Mouse (Mus musculus) forebrain, embryonic 15.5 days (tissue): ENCODE results near the gene 4930564D02Rik. TPM values are rescaled to one million over a fixed set of nuclear protein-coding genes. Genes with fewer than 3 reads are reported as not detected.

Experiments used
- ATAC-seq: fragments of 200-750 bp; cut with Nextera tagmentation; replicated peaks from 2 replicates; pipeline ENCODE4 v1.8.0; 2017; ENCODE audit warnings: mild to moderate bottlenecking, moderate TSS enrichment, moderate library complexity
- H3K27ac ChIP-seq: fragments of 300-500 bp; sonication (generic); replicated peaks from 2 replicates; pipeline ENCODE4 v1.5.1; 2015; ENCODE audit warnings: mild to moderate bottlenecking, inconsistent platforms
- H3K27me3 ChIP-seq: fragments of 300-500 bp; sonication (generic); 2 replicates; pipeline ENCODE4 v1.6.1; 2015; ENCODE audit warnings: inconsistent platforms
- H3K36me3 ChIP-seq: fragments of 300-500 bp; sonication (generic); 2 replicates; pipeline ENCODE4 v1.6.1; 2015; ENCODE audit warnings: mild to moderate bottlenecking, inconsistent platforms
- H3K4me1 ChIP-seq: fragments of 300-500 bp; sonication (generic); 2 replicates; pipeline ENCODE4 v1.6.1; 2015; ENCODE audit warnings: inconsistent platforms
- H3K4me2 ChIP-seq: fragments of 300-500 bp; sonication (generic); replicated peaks from 2 replicates; pipeline ENCODE4 v1.6.1; 2015; ENCODE audit warnings: mild to moderate bottlenecking, inconsistent platforms
- H3K4me3 ChIP-seq: fragments of 300-500 bp; sonication (generic); 2 replicates; pipeline ENCODE4 v1.5.1; 2015; ENCODE audit warnings: mild to moderate bottlenecking, inconsistent platforms
- H3K9ac ChIP-seq: fragments of 300-500 bp; sonication (generic); replicated peaks from 2 replicates; pipeline ENCODE4 v1.6.1; 2015; ENCODE audit warnings: mild to moderate bottlenecking, inconsistent platforms
- H3K9me3 ChIP-seq: fragments of 300-500 bp; sonication (generic); 2 replicates; pipeline ENCODE4 v1.6.1; 2016; ENCODE audit warnings: inconsistent platforms
- WGBS: fragments of 180-500 bp; shearing (Covaris S2); methylation state at CpG from one replicate; pipeline ENCODE4 v1.1.7; 2015; ENCODE audit warnings: mixed read lengths; 5-methylcytosine and 5-hydroxymethylcytosine counted together
- polyA plus RNA-seq: library from polyadenylated mRNA; unstranded; fragments of >200 nt; fragmentation: Nextera tagmentation; extraction: Ambion mirVana; gene quantifications from 2 replicates; pipeline ENCODE4 v1.2.1, GENCODE M21; 2015

The 4930564D02Rik gene
- polyA plus RNA-seq, 1 experiment from 2014 or later, result not detected

- Histone ChIP-seq H3K9ac (no peak overlapping the region), H3K4me1 (0 out of 2 replicates have a peak, but pooled peaks cover 4% of the 10 kb centered on the region), H3K27ac (no peak overlapping the region), H3K4me3 (no peak overlapping the region), H3K9me3 (no peaks in the 10 kb centered on the region), H3K36me3 (no peaks in the 10 kb centered on the region), H3K27me3 (no peaks in the 10 kb centered on the region), H3K4me2 (no peak overlapping the region)
- WGBS, result 68% methylated on average over 6 of the region's 6 CpGs
- ATAC-seq, result no peak
Measured at GRCm38 (mm10) chr3:105060992-105061391, 5.7 kb upstream of the 4930564D02Rik start.

GRCm38 (mm10) chr3:105061496-105061895 lies 5.1 kb upstream of the 4930564D02Rik start:
- Histone ChIP-seq H3K27ac (no peak overlapping the region), H3K4me3 (no peak overlapping the region), H3K9me3 (no peaks in the 10 kb centered on the region), H3K27me3 (no peaks in the 10 kb centered on the region), H3K36me3 (no peaks in the 10 kb centered on the region), H3K4me1 (0 out of 2 replicates have a peak, but pooled peaks cover 4% of the 10 kb centered on the region), H3K9ac (no peak overlapping the region), H3K4me2 (no peak overlapping the region)
- no peak for ATAC-seq
- 78% methylated on average over 3 of the region's 3 CpGs for WGBS

DNA sequence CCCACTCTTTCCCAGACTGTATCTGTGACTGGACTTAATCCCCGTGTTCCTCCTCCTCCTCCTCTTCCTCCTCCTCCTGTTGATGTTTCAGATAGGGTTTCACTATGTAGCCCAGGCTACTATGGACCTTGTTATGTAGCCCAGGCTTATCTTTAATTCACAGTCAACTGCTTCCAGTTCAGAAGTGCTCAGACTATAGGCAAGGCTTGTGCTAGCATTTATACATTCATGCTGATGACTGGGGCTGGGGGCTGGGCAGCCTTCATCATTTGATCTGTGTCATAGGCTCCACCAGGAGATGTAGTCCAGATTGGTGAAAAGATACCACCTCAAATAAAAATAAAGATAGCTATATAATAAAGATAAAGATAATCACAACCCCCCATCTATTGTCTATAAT lies 4.7 kb upstream of the 4930564D02Rik start:
- Histone ChIP-seq H3K4me1 (0 out of 2 replicates have a peak, but pooled peaks cover 4% of the 10 kb centered on the region), H3K9ac (no peak overlapping the region), H3K9me3 (no peaks in the 10 kb centered on the region), H3K4me2 (no peak overlapping the region), H3K27ac (no peak overlapping the region), H3K36me3 (no peaks in the 10 kb centered on the region), H3K27me3 (no peaks in the 10 kb centered on the region), H3K4me3 (no peak overlapping the region)
- no peak for ATAC-seq
- WGBS, result 41% methylated on average over 1 of the region's 1 CpGs

DNA sequence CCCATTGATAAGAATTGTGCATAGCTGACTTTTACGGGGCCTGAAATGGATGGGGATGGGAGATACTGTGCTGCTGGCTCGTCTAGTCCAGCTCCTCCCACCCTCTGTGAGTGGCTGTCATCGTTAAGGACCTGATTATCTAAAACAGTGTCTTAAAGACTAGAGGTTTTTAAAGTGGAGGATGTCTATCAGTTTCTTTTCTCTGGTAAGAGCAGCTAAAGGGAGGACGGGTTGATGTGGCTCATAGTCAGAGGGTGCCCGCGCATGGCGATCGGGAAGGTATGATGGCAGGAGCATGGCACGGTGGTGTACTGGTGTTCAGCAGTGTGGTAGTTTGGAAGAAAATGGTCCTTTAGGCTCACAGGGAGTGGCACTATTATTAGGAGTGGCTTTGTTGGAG lies 4.0 kb upstream of the 4930564D02Rik start:
- Histone ChIP-seq H3K27ac (no peak overlapping the region), H3K9me3 (no peaks in the 10 kb centered on the region), H3K4me1 (0 out of 2 replicates have a peak, but pooled peaks cover 4% of the 10 kb centered on the region), H3K9ac (no peak overlapping the region), H3K4me2 (no peak overlapping the region), H3K27me3 (no peaks in the 10 kb centered on the region), H3K36me3 (no peaks in the 10 kb centered on the region), H3K4me3 (no peak overlapping the region)
- ATAC-seq, result no peak
- WGBS, result 74% methylated on average over 9 of the region's 9 CpGs

DNA sequence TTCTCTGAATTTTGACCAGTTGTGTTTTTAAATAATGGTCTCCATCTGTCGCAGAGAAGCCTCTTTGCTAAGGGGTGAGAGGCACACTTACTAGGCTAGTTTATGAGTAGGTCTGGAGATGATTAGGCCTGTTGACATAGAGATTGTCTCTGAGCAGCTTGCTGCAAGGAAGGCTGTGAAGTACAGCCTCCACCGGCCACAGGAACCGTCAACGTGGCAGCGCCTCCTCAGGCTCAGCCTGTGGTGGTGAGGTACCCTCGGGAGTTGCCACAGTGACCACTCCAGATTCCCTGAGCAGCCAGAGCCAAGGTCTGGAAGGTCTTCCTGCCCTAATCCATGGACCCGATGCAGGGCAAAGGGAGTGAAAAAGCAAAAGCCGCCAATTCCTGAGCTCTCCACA lies 3.9 kb downstream of the 4930564D02Rik start:
- Histone ChIP-seq H3K4me3 (no peak overlapping the region), H3K9ac (no peak overlapping the region), H3K27ac (no peak overlapping the region), H3K36me3 (no peaks in the 10 kb centered on the region), H3K4me1 (no peaks in the 10 kb centered on the region), H3K4me2 (no peak overlapping the region), H3K27me3 (no peaks in the 10 kb centered on the region), H3K9me3 (no peaks in the 10 kb centered on the region)
- no peak for ATAC-seq
- 79% methylated on average over 8 of the region's 8 CpGs for WGBS

DNA sequence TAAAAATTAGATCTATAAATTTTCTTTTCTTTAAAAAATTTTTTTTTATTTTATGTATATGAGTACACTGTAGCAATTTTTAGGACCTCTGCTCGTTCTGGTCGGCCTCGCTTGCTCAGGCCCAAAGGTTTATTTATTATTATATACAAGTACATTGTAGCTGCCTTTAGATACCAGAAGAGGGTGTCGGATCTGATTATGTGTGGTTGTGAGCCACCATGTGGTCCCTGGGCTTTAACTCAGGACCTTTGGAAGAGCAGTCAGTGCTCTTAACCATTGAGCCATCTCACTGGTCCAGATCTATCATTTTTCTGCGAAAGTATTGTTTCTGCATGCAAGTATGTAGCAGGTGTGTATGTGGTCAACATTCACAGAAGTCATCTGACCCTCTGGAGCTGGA lies 4.6 kb downstream of the 4930564D02Rik start:
- Histone ChIP-seq H3K9me3 (no peaks in the 10 kb centered on the region), H3K27ac (no peak overlapping the region), H3K4me3 (no peak overlapping the region), H3K27me3 (no peaks in the 10 kb centered on the region), H3K4me1 (no peaks in the 10 kb centered on the region), H3K9ac (no peak overlapping the region), H3K36me3 (no peaks in the 10 kb centered on the region), H3K4me2 (no peak overlapping the region)
- ATAC-seq, result no peak
- WGBS, result 90% methylated on average over 5 of the region's 5 CpGs

DNA sequence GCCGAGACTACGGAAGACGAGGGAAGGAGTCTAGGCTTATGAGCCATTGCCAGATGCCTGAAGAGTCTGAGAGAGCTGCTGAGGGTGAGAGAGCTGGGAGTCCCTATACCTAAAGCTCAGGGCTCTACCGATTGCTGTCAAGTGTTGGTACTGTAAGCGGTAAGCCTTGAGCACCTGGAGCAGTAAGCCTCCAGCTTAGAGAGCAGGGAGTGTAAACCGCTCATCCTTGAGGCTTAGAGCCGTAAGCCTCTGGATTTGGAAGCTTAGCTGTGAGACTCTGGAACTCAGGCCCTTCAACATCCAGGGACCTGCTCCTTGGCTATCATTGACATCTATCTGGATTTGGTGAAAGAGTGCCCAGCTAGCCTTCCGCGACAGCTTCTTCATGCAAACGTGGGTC lies 5.9 kb downstream of the 4930564D02Rik start:
- H3K4me1 ChIP-seq, result no peaks in the 10 kb centered on the region
- WGBS, result 89% methylated on average over 10 of the region's 10 CpGs

DNA sequence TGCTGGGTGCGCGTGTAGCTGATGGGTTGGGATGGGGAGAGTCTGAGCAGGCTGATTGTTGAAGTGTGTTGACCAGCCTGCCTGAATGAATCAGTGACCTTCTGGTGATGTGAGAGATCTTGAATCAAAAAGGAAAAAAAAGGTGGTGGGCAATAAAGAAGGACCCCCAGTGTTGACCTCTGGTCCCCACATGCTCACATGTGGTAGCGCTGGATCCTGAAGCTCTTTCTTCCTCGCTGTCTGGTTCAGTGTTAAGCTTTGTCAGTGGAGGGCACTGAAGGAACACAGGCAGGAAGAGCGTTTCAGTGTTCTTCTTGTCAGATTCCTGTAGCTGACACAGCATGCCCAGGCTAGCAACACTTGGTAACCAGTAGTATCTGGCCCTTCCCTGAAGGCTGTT lies 9.2 kb downstream of the 4930564D02Rik start:
- ATAC-seq, result no peak
- Histone ChIP-seq H3K4me2 (no peak overlapping the region), H3K9me3 (no peaks in the 10 kb centered on the region), H3K27me3 (no peaks in the 10 kb centered on the region), H3K4me3 (no peak overlapping the region), H3K36me3 (no peaks in the 10 kb centered on the region), H3K27ac (no peak overlapping the region), H3K4me1 (no peaks in the 10 kb centered on the region), H3K9ac (no peak overlapping the region)
- 92% methylated on average over 5 of the region's 5 CpGs for WGBS

More for the DNA sequence above, 5.9 kb downstream of the 4930564D02Rik start:
- no peaks in the 10 kb centered on the region for H3K36me3 ChIP-seq
- no peak overlapping the region for H3K4me3 ChIP-seq
- H3K9me3 ChIP-seq, result no peaks in the 10 kb centered on the region
- H3K27me3 ChIP-seq, result no peaks in the 10 kb centered on the region
- no peak overlapping the region for H3K4me2 ChIP-seq
- H3K9ac ChIP-seq, result no peak overlapping the region
- no peak for ATAC-seq
- H3K27ac ChIP-seq, result no peak overlapping the region

DNA sequence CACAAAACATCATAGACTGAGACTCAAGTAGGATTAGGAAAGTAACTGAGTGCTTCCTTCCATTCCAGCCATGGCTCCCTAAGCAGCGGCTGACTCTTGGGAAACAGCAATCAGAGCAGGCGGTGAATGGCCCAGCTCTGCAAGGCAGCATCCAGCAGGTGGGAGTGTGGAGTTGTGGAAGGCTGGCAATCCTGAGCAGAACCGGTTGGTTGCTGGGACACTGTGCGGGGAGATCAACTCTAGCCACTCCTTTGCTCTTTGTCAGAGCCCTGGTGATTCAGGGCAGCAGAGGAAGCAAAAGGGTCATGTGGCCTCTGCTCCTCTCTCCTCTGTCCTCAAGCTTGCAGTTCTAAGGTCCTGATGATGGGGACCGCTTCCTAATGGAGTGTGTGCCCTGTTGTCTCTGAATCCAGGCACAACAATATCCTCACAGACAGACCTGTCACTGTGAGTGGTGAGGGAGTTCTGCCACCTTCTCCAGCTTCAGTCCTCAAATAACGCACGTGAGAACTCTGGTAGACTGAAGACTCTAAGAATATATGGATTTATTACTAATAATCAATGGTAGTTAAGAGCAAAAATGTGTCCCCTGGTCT lies 11.7 kb downstream of the 4930564D02Rik start:
- ATAC-seq, result peak; percentile 92
- WGBS, result 17% methylated on average over 7 of the region's 7 CpGs
- Histone ChIP-seq H3K9ac (no peak overlapping the region), H3K27me3 (no peaks in the 10 kb centered on the region), H3K9me3 (no peaks in the 10 kb centered on the region), H3K4me2 (no peak overlapping the region), H3K4me3 (no peak overlapping the region), H3K27ac (no peak overlapping the region), H3K36me3 (no peaks in the 10 kb centered on the region), H3K4me1 (no peaks in the 10 kb centered on the region)

- ATAC-seq, result no peak
- Histone ChIP-seq H3K4me2 (no peak overlapping the region), H3K27me3 (no peaks in the 10 kb centered on the region), H3K9ac (no peak overlapping the region), H3K36me3 (no peaks in the 10 kb centered on the region), H3K27ac (no peak overlapping the region), H3K4me1 (no peaks in the 10 kb centered on the region), H3K9me3 (no peaks in the 10 kb centered on the region), H3K4me3 (no peak overlapping the region)
- 80% methylated on average over 3 of the region's 3 CpGs for WGBS
Measured at GRCm38 (mm10) chr3:105087344-105087743, 20.7 kb downstream of the 4930564D02Rik start.

DNA sequence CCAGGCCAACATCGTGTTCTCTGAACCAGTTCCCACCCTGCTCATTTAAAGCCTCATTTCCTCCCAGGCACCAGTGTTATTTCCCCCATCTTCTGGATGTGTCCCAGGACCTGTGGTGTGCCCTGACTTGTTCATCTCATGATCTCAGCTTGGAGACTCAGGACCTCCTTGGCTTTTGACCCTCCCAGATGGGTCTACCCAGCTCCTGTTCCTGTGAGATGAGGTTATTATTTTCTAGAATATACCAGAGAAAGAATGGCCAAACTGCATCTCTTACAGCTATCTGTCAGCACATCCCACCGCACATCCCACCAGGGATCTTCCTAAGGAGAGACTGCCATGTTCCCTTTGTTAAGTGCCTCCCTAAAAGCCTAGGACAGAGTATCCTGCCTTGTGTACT lies 22.0 kb downstream of the 4930564D02Rik start:
- Histone ChIP-seq H3K4me1 (no peaks in the 10 kb centered on the region), H3K36me3 (no peaks in the 10 kb centered on the region), H3K9me3 (no peaks in the 10 kb centered on the region), H3K27me3 (no peaks in the 10 kb centered on the region), H3K9ac (no peak overlapping the region), H3K27ac (no peak overlapping the region), H3K4me3 (no peak overlapping the region), H3K4me2 (no peak overlapping the region)
- no peak for ATAC-seq
- 87% methylated on average over 2 of the region's 2 CpGs for WGBS

GRCm38 (mm10) chr3:105090147-105090546 lies 23.5 kb downstream of the 4930564D02Rik start:
- WGBS, result 93% methylated on average over 7 of the region's 7 CpGs
- no peak overlapping the region for H3K4me3 ChIP-seq

DNA sequence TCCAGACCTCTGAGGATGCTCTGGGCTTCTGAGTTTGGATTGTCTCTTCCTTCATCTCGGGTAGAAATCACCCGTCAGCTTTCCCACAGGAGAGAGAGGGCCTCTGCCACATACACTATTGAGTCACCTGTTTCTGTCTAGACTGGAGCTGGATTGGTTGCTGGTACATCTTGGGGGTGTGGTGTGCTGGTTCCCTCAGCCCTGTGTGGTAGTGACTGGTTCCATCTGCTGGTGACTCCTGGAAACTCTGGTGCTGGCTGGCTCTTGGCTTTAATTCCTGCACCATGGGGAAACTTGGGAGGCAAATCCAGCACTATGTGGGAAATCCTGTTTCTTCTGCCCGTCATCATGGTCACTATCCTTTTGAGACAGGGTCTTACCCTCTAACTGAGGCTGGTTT lies 24.3 kb downstream of the 4930564D02Rik start:
- no peaks in the 10 kb centered on the region for H3K27me3 ChIP-seq
- no peak overlapping the region for H3K9ac ChIP-seq
- no peak overlapping the region for H3K4me3 ChIP-seq
- no peak overlapping the region for H3K4me2 ChIP-seq
- no peaks in the 10 kb centered on the region for H3K9me3 ChIP-seq
- ATAC-seq, result peak; percentile 68; the same call in 1 of the 2 replicates
- no peaks in the 10 kb centered on the region for H3K4me1 ChIP-seq
- H3K36me3 ChIP-seq, result no peaks in the 10 kb centered on the region
- 30% methylated on average over 3 of the region's 3 CpGs for WGBS
- no peak overlapping the region for H3K27ac ChIP-seq

More at GRCm38 (mm10) chr3:105090147-105090546, 23.5 kb downstream of the 4930564D02Rik start:
- no peak overlapping the region for H3K9ac ChIP-seq
- H3K4me2 ChIP-seq, result no peak overlapping the region
- no peaks in the 10 kb centered on the region for H3K4me1 ChIP-seq
- no peaks in the 10 kb centered on the region for H3K27me3 ChIP-seq
- no peak for ATAC-seq
- no peak overlapping the region for H3K27ac ChIP-seq
- H3K9me3 ChIP-seq, result no peaks in the 10 kb centered on the region
- H3K36me3 ChIP-seq, result no peaks in the 10 kb centered on the region
